Mouse (Mus musculus): ENCODE results near the gene 1190007I07Rik.
"Not testable (repeated sequence)": the region's sequence is repeated elsewhere in the genome, so short reads cannot be mapped to it uniquely, and the experiment has no call there.

Gene 1190007I07Rik

DNA sequence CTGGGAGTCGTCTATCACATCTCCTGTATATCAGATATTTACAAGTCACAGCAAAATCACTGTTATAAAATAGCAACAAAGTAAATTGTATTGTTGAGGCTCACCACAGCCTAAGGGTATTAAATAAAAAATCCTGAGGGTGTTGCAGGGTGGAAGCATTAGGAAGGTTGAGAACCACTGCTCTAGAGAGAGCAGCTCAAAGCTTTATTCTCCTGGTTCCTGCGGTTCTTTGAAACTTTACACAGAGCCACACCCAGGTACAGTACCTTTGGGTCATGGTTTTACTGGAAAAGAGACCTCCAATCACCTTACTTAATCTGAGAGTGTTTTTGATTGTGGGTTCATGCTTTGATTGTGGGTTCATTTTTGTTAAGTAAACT is 515 bp upstream of the 1190007I07Rik start:
- not testable (repeated sequence) for DNase-seq

DNA sequence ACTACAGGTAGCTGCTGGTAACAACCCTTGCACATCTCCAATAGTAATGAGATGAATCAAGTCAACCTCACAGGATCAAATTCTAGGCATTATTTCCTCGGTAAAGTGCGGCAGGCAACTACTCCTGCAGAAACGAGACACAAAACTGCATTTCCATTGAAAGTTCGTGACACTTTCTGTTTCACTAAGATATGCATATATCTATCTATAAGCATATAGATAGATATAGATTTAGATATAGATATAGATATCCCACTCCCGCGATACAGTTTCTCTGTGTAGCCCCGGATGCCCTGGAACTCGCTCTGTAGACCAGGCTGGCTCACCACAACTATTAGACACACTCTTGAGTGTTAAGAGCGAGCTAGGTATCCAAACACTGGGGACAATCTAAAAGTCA is 793 bp downstream of the 1190007I07Rik start:
- no peak for DNase-seq

DNA sequence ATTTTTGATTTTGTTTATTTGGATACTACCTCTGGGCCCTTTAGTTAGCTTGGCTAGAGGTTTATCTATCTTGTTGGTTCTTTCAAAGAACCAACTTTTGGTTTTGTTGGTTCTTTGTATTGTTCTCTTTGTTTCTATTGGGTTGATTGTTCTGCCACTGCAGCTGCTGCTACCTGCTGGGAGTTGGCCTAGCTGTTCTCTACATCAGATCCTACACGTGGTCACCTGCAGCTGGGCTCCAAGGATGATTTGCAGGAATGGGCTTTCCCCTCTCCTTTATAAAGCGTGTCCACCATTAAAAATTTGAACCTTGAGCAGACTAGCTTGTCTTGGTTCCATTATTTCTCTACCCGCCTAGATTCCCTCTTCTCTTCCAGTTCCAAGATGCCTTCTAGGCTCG is 28.6 kb downstream of the 1190007I07Rik start:
- not testable (repeated sequence) for DNase-seq

- peak; percentile 77 for DNase-seq
Observed at GRCm38 (mm10) chr10:82589673-82590072, 33.4 kb downstream of the 1190007I07Rik start.

DNA sequence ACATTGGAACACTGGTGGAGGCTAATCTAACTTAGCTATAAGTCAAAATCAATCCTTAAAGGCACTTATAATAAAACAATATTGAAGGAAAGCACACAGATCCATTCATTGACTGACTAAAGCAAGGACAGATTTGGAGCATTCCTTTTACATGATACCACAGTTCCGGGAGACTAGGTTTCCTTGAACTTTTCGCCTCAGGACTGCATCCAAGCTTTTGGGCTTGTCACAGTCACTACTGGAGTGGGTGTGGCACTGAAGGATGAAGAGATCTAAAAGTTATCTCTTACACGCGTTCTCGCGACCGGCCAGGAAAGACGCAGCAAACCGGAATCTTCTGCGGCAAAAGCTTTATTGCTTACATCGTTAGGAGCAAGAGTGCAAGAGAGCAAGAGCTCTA is 51.9 kb downstream of the 1190007I07Rik start:
- not testable (repeated sequence) for DNase-seq

Data from heart, adult 11 months (tissue).